Mouse (Mus musculus) cerebellum, postnatal 10 days (tissue): ENCODE measurements at regions not wholly inside any gene's neighbourhood (a gene's known extent, or its start where the extent isn't known, plus 50 kb on each side); places are given as distances from the start of the nearest gene placed in this dataset.
"Not testable (repeated sequence)": the region's sequence is repeated elsewhere in the genome, so short reads cannot be mapped to it uniquely, and the experiment has no call there.

Source experiments
- DNase-seq, 2 experiments: peaks; one replicate each; pipeline ENCODE4 v3.0.0; 2021; ENCODE audit warnings: mixed read lengths in 2 of 2

DNA sequence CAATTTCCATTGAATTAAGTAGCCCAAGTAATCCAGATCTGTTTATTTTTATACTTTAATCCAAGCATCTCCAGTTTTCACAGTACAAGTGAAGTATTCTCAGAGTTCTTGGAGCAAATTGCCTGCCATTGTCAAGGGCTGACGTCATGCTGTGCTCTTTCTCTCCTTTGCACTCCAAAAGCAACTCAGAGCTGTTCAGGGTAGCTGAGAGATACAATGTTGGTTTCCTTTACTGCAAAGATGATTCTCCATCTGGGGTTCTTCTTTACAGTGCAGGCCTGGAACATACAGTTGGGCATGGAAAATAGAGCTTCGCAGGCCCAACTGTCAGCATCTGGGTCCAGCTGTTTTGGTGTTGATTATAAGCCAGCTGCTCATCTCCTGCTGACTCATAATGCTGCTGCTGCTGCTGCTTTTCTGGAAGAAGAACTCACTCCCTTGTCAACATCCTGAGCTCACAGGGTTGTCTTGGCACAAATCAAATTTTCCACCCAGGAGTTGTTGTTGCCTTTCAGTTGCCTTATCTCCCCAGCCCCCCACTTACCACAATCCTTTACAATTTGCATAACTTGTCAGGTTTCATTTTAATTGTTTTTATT lies 454.7 kb upstream of the Slc5a7 start:
- DNase-seq: no peak

DNA sequence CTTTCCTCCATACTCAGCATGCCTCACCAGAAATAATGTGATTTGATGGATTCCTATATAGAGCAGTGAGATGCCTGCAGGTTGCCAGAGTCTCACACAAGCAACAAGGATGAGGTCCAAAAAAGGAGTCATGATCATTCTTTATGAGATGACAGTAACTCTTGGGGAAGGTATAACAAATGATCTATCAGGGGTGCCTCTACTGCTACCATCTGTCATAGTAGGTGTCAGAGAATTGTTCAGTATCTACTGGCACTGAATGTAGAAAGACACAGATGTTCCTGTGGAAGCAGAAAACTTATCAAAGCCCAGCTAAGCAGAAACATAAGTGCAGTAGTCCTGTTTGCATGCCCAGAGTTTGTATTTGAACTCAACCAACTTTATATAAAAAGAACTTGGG lies 454.1 kb upstream of the Slc5a7 start:
- no peak for DNase-seq

DNA sequence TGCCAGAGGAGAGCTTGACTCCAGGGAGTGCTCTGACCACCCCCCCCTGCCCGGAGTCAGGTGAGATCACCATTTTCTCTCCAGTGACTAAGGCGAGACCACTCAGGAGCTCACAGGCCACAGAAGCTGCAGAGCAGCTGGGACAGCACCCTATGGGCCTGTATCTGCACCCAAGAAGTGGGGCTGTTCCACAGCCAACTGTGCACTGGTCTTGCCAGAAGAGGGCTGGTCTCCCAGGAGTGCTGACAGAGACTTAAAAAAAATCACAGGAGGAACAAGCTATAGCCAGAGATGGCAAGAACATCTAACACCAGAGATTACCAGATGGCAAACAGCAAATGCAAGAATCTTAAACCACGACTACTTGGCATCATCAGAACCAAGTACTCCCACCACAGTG lies 437.0 kb upstream of the Slc5a7 start:
- DNase-seq: no peak

DNA sequence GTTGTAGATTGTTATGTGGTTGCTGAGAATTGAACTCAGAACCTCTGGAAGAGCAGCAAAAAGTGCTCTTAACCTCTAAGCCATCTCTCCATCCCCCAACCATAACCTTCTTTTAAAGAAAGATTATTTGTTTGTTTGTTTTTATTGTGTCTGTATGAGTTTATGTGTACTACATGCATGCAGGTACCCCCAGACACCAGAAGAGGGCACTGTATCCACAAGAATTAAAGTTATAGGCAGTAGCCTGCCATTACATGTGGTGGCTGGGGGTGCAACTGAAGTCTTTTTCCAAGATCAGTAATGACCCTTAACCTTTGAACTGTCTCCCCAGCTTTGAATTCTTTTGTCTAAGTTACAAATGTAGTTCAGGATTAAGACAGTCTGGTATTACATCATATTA lies 428.8 kb upstream of the Slc5a7 start:
- DNase-seq: no peak

DNA sequence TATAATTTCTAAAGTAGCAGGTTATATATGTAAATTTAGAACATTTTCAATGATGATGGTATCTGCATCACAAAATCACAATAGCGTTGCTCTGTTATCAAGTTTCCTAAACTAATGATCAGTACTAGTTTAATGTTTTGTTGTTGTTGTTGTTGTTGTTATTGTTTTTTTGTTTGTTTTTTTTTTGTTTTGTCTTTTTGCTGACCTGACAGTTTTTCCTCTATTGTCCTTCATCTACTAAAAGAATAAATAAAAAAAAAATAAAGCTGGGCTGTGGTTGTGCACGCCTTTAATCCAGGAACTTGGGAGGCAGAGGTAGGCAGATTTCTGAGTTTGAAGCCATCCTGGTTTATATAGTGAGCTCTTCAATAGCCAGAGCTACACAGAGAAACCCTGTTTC lies 427.9 kb upstream of the Slc5a7 start:
- DNase-seq: no peak

DNA sequence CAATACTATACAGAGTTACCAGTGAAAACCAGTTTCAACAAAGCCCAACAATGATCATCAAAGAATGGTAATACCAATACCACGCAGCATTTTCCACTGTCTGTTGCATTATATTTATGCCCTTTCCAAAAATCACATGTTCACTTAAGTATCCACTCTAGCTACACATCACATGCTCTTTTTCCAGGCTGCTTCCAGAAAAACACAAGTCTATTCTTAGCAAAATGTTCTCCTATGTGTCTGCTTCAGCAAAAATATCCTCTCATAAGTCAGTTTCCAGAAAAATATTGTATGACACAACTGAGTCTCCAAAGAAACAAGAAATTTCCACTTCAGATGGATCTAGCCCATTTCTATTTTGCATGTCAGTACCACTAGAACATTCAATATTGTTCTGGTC lies 414.2 kb upstream of the Slc5a7 start:
- DNase-seq: no peak

DNA sequence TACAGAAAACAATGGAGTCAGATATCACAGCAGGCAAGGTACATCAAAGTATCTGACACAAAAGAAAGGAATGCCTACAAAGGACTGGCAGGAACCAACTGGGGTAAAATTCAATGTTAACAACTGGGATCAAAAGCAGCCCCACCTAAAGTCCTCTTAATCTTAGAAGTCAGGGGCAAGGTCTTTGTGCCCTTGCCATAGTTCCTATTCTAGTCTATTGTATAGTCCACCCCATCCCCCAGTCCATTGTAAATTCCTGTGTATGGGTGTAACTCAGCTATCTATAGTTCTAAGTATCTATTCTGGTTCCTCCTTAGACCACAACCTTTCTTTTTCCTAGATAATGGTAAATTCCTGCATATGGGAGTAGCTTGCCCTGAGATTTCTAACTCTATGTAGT lies 409.0 kb upstream of the Slc5a7 start:
- not testable (repeated sequence) for DNase-seq

DNA sequence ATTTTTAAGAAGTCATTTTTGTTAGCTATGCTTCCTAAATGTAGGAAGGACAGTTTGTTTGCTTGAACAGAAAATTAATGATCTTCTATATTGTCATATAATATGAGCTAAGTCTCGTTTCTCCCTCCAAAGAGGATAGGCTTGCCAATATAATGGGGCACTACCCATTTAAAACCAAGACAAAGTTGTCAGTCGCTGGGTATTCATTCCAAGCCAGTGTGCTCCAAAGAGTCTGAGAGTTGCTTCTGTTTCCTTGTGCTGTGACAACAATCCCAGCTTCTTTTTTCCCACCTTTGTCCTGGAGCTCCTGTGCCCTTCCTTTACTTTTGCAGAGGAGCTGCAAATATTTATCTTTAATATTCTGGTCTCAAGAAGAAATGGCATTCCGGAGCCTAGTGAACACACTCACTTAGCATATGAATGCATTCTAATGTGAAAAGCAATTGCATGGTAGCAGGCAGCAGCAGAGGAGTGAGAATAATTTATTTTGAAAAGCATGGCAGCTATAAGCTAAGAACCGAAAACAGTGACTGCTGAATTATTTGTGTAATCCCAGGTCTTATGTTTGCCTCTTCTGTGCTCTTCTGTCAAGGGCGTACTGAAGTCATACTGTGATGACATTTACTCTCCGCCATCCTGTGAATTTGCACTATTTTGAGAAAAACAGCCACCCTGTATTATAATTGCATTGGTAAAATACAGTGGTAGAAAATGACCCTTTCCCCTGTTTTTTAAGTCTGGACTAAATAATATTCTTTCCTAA lies 402.7 kb upstream of the Slc5a7 start:
- DNase-seq: no peak

DNA sequence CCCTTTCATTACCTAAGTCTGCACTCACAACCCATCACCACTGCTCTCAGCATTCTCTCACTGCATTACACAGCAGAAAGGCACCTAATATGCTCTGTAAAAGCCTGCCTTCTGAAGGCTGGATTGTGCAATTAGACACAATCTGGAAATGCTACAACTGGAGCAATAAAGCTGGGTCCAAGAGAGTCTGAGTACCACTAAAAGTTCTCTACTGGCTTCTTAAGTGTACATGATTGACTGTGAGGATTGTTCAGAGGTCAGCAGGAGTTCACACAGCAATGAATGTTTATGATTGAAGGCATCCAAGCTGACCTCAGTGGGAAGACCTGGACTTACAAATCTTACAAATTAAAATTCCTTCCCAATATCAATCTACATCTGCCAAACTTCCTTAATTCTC lies 395.8 kb upstream of the Slc5a7 start:
- no peak for DNase-seq

DNA sequence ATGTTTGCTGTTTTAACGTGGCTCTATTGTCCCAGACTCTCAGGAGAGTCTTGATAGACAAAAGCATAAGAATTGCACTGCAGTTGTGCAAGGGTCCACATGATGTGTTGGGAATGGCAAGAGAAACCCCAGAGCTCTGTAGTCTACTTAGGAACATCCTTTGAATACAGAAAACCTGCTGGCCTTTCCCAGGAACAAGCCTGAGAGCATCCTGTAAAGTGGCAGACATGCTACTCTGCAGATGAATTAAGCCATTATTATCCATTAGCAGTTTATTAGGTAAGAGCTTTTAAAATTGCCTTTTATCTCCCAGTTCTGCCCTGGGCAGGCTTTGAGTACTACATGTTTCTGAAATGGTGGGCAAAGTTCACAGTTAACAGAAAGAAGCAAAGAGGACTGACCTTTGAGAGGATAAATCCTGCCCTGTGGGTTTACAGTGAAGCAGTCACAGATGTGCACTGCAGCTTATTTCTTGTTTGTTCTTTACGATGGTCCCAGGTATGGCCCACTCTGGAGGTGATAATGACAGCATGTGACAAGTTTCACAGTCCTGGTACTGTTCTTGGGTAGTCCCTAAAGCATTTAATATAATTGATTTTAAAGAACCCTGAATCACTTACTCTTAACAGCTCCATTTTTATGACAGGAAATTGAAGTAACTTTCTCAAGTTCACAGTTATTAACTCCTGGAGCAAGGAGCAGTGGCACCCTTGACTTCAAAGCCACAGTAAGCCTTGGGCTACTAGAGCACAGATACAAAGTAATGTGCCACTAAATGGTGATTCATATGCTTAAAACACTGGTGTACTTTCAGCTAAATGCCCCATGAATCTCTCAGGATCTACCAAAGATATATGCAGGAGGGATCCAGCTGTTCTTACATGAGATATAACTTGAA lies 386.6 kb upstream of the Slc5a7 start:
- no peak for DNase-seq

DNA sequence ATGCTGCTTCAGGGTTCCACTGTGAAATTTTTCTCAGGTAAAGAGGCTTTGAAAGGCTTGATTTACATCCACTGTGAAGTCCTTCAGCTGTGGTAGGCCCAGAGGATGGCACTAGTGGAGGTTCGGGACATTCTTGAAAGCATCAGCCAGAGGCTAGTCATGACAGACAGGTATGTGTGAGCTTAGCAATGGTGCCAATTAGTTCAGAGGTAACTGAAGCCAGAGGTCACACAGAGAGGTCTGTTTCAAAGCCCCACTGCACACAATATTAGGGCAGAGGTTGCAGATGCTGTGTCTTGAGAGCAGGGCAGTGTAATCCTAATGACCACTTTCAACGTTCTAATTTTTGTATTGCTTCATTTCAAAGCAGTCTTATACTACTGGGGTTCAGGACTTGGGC lies 379.3 kb upstream of the Slc5a7 start:
- no peak for DNase-seq

DNA sequence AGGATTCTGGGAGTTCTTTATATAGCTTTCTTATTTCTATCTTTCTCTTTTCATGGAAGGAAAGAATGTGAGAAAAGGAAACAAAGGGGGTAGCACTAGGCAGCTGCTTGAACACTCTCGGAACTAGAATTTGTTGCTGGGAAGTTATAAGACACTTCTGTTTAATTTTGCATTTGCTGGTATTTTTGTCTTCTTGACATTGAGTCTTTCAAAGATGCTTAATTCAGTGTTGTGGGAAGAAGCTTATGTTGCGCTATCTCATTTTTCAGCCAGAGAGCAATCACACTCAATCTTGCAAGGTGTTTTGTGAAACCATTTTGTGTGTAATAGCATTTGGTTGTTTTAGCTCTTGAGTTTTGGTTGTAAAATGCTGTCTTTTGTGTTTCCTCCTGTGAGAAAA lies 370.7 kb upstream of the Slc5a7 start:
- DNase-seq: no peak

DNA sequence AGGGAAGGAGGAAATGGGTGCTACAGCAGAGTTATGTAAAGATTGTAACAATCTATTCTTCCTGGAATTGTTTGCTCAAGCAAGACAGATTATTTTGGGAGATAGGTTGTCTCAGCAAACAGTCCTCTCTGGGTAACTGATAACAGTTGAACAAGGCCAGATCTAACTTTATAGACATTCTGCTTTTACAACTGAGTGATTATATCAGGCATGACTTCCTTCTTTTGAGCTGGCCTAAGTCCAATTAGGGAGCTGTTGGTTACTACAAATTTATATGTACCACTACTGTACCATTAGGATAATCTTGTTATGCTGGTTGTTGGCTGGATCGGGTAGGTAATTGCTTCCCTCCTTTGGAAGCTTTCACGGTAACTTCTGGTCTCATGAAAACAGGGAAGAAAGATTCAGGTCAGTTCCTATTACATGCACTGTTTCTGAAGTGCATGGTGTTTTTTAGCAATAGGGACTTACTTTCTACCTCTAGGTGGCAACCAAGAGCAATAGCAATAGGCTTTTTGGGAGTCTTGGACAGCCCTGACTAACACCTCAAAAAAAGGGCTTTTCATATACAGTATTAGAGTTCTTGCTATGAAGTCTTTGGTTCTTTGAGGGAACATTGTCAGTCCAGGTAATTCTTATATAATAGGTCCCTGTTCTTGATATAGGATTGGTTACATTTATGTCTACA lies 363.9 kb upstream of the Slc5a7 start:
- peak in 1 of 2 experiments; percentile 17 for DNase-seq

DNA sequence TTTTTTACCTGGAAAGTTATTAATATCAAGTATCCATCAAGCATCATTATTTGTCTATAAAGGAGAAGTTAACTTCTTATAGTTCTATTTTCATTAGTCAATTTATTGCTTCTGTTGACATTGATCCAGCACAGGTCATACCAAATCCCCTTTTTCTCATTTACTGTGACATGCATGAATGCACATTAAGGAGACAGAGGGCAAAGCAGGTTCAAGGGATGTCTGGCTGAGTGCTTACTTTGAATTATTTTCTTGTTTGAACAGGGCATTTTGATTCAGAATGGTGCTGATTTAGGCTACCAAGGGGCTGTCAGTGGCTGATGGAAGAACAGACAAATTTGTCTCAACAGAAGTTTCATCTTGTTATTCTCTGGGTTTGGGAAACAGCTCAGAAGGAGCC lies 357.7 kb upstream of the Slc5a7 start:
- DNase-seq: no peak
